Mouse (Mus musculus) thymus, adult 2 months (tissue): ENCODE measurements around the gene Srd5a1. TPM values are rescaled to one million over a fixed set of nuclear protein-coding genes. Genes with fewer than 3 reads are reported as not detected.

ENCODE experiments used
- DNase-seq: peaks from one replicate; pipeline ENCODE4 v3.0.0; 2021
- H3K27ac ChIP-seq: fragments of 200-500 bp; 2 replicates; pipeline ENCODE4 v1.5.1; 2012; ENCODE audit warnings: low read length, control low read depth; ENCODE audit not compliant: control insufficient read depth, insufficient read depth
- H3K27me3 ChIP-seq: fragments of 200-500 bp; 2 replicates; pipeline ENCODE4 v1.6.1; 2012; ENCODE audit warnings: mild to moderate bottlenecking, low read length, moderate library complexity, mixed read lengths; ENCODE audit not compliant: control insufficient read depth, insufficient read depth
- H3K36me3 ChIP-seq: fragments of 200-500 bp; 2 replicates; pipeline ENCODE4 v1.6.1; 2012; ENCODE audit warnings: mild to moderate bottlenecking, low read length, moderate library complexity; ENCODE audit not compliant: control insufficient read depth, insufficient read depth
- H3K4me1 ChIP-seq: fragments of 200-500 bp; replicated peaks from 2 replicates; pipeline ENCODE4 v1.6.1; 2012; ENCODE audit warnings: low read length; ENCODE audit not compliant: control insufficient read depth, insufficient read depth
- H3K4me3 ChIP-seq: fragments of 200-500 bp; 2 replicates; pipeline ENCODE4 v1.5.1; 2012; ENCODE audit warnings: mild to moderate bottlenecking, low read length, control low read depth, moderate library complexity; ENCODE audit not compliant: control insufficient read depth, insufficient read depth
- CTCF ChIP-seq: fragments of 200-500 bp; IDR thresholded peaks from 2 replicates; pipeline ENCODE4 v1.5.1; 2012; ENCODE audit warnings: mild to moderate bottlenecking, control low read depth, low read length, moderate library complexity, borderline replicate concordance; ENCODE audit not compliant: control insufficient read depth, poor library complexity, insufficient read depth; ENCODE audit errors: extremely low read depth
- POLR2A ChIP-seq: fragments of 200-500 bp; IDR thresholded peaks from 2 replicates; pipeline ENCODE4 v1.6.1; 2012; ENCODE audit warnings: mild to moderate bottlenecking, low read length, control low read depth, moderate library complexity; ENCODE audit not compliant: control insufficient read depth, poor library complexity, insufficient read depth; ENCODE audit errors: extremely low read depth
- WGBS: fragments of 180-500 bp; shearing (Covaris S2); methylation state at CpG from one replicate; pipeline ENCODE4 v1.1.7; 2018; 5-methylcytosine and 5-hydroxymethylcytosine counted together
- polyA plus RNA-seq: library from polyadenylated mRNA; depleted of rRNA; stranded (reverse); fragments of >200 nt; gene quantifications from 2 replicates; pipeline ENCODE4 v1.2.3, GENCODE M21; 2012

The Srd5a1 gene
- polyA plus RNA-seq, 1 experiment = 6.2 TPM

DNA sequence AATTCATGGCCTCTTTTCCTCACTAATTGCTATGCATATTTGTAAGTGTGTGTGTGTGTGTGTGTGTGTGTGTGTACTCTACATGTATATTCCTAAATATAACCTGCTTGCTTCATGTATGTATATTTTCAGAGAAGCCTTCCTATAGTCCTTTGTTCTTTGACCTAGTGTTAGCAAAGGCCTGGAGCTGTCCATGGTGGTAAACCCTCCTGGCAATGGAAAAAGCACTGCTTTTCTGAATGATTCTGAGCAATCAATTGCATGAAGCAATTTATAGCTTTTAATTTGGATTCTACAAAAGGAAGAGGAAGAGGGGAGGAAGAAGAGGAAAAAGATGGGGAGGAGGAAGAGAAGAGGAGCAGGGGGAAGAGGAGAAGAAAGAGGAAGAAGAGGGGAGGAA lies 54.5 kb downstream of the Srd5a1 start:
- DNase-seq = no peak
- no peak overlapping the region for H3K27ac ChIP-seq
- H3K27me3 ChIP-seq = no peaks in the 10 kb centered on the region
- H3K4me3 ChIP-seq = no peak overlapping the region
- no peaks in the 10 kb centered on the region for H3K36me3 ChIP-seq
- no peaks in the 10 kb centered on the region for H3K4me1 ChIP-seq
- no peak for TF ChIP-seq POLR2A
- TF ChIP-seq CTCF = no peak

GRCm38 (mm10) chr13:69555957-69556482 lies 55.2 kb downstream of the Srd5a1 start:
- no peak overlapping the region for H3K4me3 ChIP-seq
- no peaks in the 10 kb centered on the region for H3K36me3 ChIP-seq
- no peak for DNase-seq
- H3K4me1 ChIP-seq = no peaks in the 10 kb centered on the region
- H3K27me3 ChIP-seq = no peaks in the 10 kb centered on the region
- no peak overlapping the region for H3K27ac ChIP-seq
- TF ChIP-seq CTCF (no peak), POLR2A (no peak)
- 91% methylated on average over 6 of the region's 6 CpGs for WGBS

GRCm38 (mm10) chr13:69555045-69555444 lies 56.2 kb downstream of the Srd5a1 start:
- no peaks in the 10 kb centered on the region for H3K27me3 ChIP-seq
- 35% methylated on average over 8 of the region's 8 CpGs for WGBS
- no peak for DNase-seq
- TF ChIP-seq POLR2A (no peak), CTCF (no peak)
- no peaks in the 10 kb centered on the region for H3K4me1 ChIP-seq
- no peak overlapping the region for H3K27ac ChIP-seq
- H3K36me3 ChIP-seq = no peaks in the 10 kb centered on the region
- no peak overlapping the region for H3K4me3 ChIP-seq

- Histone ChIP-seq H3K27me3 (no peaks in the 10 kb centered on the region), H3K36me3 (no peaks in the 10 kb centered on the region), H3K27ac (no peak overlapping the region), H3K4me3 (no peak overlapping the region), H3K4me1 (no peaks in the 10 kb centered on the region)
- no peak for TF ChIP-seq POLR2A
- TF ChIP-seq CTCF = no peak
- 86% methylated on average over 9 of the region's 9 CpGs for whole genome bisulfite sequencing
- no peak for DNase-seq
These were observed 57.0 kb downstream of the Srd5a1 start for GRCm38 (mm10) chr13:69554255-69554654.

GRCm38 (mm10) chr13:69553024-69553423 lies 58.2 kb downstream of the Srd5a1 start:
- 24% methylated on average over 5 of the region's 5 CpGs for WGBS

DNA sequence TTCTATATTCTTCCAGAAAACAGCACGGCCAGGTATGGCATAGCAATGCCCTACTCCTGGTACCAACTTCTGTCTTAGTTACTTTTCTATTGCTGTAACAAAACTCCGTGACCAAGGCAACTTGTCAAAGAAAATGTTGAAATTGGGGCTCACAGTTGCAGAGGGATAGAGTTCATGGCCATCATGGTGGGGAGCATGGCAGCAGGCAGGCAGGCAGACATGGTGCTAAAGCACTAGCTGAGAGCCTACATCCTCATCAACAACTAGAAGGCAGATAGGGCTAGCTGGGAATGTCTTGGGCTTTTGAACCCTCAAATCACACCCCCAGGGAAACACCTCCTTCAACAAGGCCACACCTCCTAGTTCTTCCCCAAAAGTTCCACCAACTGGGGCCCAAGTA lies 60.4 kb downstream of the Srd5a1 start:
- H3K27ac ChIP-seq = no peak overlapping the region
- no peaks in the 10 kb centered on the region for H3K36me3 ChIP-seq
- WGBS = 92% methylated on average over 2 of the region's 2 CpGs
- TF ChIP-seq POLR2A = no peak
- no peak for TF ChIP-seq CTCF
- H3K4me3 ChIP-seq = no peak overlapping the region
- H3K27me3 ChIP-seq = no peaks in the 10 kb centered on the region
- H3K4me1 ChIP-seq = no peaks in the 10 kb centered on the region
- no peak for DNase-seq

More at GRCm38 (mm10) chr13:69553024-69553423, 58.2 kb downstream of the Srd5a1 start:
- Histone ChIP-seq H3K4me1 (no peaks in the 10 kb centered on the region), H3K36me3 (no peaks in the 10 kb centered on the region), H3K4me3 (no peak overlapping the region), H3K27me3 (no peaks in the 10 kb centered on the region), H3K27ac (no peak overlapping the region)
- no peak for DNase-seq
- no peak for TF ChIP-seq POLR2A

DNA sequence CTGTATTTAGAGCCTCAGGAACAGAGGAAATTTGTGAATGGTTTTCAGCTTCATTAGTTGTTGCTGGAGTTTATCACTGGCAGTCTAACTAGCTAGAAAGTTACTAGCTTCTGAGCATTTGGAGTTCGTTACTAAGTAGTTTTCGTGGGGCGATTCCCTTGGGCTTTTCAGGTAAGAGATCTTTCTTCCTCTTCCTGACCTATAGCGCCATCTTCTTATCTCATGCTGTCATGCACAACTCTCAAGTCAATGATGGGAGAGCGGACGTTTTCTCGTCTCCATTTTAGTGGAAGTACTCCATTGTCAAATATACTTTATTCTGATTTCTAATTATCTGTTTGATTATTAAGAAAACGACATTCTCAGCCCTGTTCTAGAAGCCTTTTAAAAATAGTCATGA lies 61.3 kb downstream of the Srd5a1 start:
- H3K36me3 ChIP-seq = no peaks in the 10 kb centered on the region
- H3K4me1 ChIP-seq = no peaks in the 10 kb centered on the region
- no peak for DNase-seq
- WGBS = 57% methylated on average over 8 of the region's 8 CpGs
- H3K27ac ChIP-seq = no peak overlapping the region
- H3K4me3 ChIP-seq = no peak overlapping the region
- H3K27me3 ChIP-seq = no peaks in the 10 kb centered on the region
- no peak for TF ChIP-seq CTCF
- no peak for TF ChIP-seq POLR2A
